Mouse (Mus musculus) adrenal gland, postnatal 36 days (tissue): ENCODE measurements around the gene Pan3. TPM values are rescaled to one million over a fixed set of nuclear protein-coding genes. Genes with fewer than 3 reads are reported as not detected.

Source experiments
- DNase-seq, 2 experiments: peaks; one replicate each; pipeline ENCODE4 v3.0.0; 2021; ENCODE audit warnings: mixed read lengths in 1 of 2
- total RNA-seq, 2 experiments: library from RNA; stranded (reverse); gene quantifications; 2 replicates each; pipeline ENCODE4 v1.2.3; 2021

The Pan3 gene
- total RNA-seq, 2 experiments from 2014 or later, result 92.1 to 101 TPM

GRCm38 (mm10) chr5:147430936-147431839, 1.2 kb downstream of the Pan3 start:
- peak; percentile 82 to 83 for DNase-seq

GRCm38 (mm10) chr5:147432927-147433326, 3.0 kb downstream of the Pan3 start:
- DNase-seq, result no peak

- peak; percentile 15 to 49 for DNase-seq
Measured at GRCm38 (mm10) chr5:147435224-147435623, 5.3 kb downstream of the Pan3 start.

DNA sequence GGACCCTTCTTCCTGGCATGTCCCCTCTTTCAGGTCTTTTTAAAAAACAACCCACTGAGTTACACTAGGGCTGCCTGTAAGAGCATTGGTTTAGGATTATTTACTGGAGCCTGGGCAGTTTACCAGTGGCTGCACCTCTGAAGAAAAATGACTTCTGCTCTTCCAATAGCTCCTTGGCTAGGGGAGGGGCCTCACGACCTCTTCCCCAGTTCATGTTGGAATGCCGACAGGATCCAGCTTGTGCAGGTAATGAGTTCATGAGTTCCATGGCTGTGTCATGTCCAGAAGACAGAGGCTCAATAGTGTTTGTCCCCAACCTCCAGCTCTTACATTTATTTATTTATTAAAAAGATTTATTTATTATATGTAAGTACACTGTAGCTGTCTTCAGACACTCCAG, 5.8 kb downstream of the Pan3 start:
- no peak for DNase-seq

- no peak for DNase-seq
Measured at GRCm38 (mm10) chr5:147436491-147436890, 6.5 kb downstream of the Pan3 start.

GRCm38 (mm10) chr5:147440996-147441507, 11.1 kb downstream of the Pan3 start:
- DNase-seq, result no peak

- no peak for DNase-seq
Measured at GRCm38 (mm10) chr5:147441979-147442378, 12.0 kb downstream of the Pan3 start.

DNA sequence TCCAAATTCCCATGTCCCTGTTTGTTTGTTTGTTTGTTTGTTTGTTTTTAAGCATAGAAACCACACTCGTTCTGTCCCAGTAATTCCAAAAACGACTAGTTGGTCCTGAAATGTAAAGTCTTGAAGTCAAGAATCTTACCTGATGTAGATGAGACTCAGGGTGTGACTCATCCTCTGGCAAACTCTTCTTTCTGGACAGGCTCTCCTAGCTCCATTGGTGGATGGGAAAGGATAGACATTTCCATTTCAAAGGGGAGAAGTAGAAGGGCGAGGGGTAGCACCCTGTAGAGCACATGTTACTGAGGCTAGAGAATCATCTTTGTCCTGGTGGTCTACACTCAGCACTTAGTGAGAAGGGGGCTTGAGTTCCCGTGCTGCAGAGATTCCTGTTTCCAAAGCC, 12.8 kb downstream of the Pan3 start:
- DNase-seq, result no peak

DNA sequence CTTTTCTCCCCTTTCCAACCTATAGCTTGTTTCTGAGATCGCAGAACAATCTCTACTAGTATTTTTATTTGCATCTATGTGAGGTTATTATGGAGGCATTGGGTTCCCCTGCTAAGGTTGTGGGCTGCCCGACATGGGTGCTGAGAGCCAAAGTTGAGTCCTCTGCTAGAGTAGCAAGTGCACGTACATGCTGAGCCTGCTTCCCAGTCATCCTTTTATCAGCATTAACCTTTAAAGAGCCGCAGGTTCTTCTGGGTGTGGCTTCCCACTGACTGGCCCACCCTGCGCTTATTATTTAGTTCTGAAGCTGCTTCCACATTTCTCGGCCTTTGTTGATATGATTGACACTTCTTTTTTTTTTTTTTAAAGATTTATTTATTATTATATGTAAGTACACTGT, 14.3 kb downstream of the Pan3 start:
- no peak for DNase-seq

DNA sequence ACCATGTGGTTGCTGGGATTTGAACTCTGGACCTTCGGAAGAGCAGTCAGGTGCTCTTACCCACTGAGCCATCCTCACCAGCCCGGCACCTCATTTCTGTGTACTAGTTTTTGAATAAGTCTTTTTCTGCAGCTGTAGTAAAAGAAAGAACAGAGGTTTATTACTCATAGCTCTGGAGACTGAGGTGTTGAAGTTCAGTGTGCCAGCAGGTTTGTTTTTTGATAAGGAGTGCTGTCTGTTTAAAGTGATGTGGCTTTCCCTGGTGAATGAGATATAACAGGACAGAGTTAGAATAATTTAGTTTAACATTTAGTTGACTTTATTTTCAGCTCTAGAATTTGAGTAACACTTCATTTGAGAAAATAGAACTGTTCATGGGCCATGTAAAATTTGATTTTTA, 14.8 kb downstream of the Pan3 start:
- no peak for DNase-seq

DNA sequence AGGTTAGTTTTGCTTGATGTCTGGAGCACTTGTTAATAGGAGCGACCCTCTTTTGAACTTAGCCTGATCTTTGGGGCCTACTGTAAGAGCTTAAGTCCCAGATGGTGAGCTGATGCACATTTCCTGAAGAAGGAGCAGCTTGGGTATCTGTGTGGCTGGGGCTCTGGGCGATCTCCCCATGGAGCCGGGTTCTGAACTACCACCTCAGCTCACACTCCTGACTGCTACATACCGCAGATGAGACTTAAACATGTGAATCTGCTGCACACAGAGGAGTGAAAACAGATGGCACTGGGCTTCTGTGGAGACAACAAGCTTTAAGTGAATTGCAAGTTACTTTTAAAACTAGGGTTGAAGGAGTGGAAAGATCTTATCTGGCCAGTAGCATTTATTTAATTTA, 15.3 kb downstream of the Pan3 start:
- DNase-seq, result no peak

DNA sequence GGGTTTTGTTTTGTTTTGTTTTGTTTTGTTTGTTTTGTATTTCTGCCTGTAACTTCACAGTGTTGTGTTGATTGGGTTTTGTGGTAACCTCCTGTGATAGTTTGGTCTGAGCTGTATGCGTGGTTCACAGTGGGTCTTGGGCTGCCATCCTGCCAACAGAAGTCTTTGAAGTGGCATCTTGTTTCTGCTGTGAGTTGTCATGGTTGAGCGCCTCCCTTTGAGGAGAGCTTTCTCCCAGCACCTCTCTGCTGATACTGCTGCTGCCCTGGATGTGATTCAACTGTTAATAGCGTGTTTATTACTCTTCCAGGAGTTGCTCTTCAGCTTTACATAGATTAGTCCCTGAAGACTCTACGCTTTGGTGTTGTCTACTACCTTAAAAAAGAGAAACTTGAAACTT, 18.6 kb downstream of the Pan3 start:
- no peak for DNase-seq

- no peak for DNase-seq
Measured at GRCm38 (mm10) chr5:147448933-147449332, 19.0 kb downstream of the Pan3 start.

DNA sequence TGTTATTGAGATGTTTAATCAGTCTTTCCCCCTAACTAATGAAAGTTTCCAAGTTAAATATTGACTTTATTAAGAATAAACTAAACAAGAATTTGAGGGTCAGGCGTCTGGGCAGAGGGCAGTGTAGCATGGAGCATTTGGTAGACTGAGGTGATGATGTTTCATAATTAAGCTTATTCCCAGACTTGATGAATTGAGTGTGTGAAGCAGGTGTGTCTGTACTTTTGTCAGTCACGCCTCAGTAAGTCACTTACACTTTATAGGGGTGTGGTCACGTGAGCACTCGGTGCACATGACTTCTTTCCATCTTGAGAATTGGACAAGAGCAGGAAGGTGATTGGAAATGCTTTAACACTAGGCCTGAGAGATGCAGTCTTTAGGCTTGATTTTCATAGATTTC, 26.5 kb downstream of the Pan3 start:
- no peak for DNase-seq

- DNase-seq, result peak; percentile 24 to 35
Measured at GRCm38 (mm10) chr5:147459821-147460567, 30.0 kb downstream of the Pan3 start.

GRCm38 (mm10) chr5:147463251-147463650, 33.3 kb downstream of the Pan3 start:
- no peak for DNase-seq

DNA sequence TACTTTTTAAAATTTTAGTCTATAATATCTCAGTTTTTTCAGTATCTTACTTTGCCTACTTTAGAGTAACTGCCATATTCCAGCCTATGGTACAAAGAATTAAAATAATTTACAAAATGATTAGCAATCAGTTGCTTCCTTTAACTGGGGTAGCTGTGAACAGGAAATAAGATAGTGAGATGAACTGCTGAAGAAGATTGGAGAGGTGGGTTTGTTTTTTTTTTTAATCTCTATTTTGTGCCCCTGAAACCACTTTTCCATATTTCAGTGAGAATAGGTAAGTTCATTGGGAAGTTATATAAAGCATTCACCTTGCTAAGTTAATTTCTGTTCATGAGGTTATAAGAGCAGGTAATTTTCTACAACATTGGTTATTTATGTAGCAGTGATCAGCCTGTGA, 36.4 kb downstream of the Pan3 start:
- no peak for DNase-seq

DNA sequence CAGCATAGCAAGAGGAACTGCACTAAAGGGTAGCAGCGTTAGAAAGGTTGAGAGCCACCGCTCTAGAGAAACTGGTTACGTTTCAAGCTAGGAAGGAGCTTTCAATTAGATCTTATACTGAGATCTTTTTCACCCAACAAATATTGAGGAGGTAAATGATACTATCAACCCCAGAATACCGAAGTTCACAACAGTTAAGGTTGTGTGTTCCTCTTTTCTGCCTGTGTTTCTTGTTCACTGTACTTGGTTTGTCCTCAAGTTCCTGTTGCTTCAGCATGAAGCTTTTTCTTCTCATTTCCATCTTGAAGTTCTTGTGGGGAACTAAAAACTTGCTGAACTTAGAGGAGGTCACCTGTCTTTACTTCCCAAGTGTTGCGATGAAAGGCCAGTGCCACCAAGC, 41.2 kb downstream of the Pan3 start:
- DNase-seq, result no peak

GRCm38 (mm10) chr5:147473071-147473470, 43.1 kb downstream of the Pan3 start:
- no peak for DNase-seq

- no peak for DNase-seq
Measured at GRCm38 (mm10) chr5:147473856-147474255, 43.9 kb downstream of the Pan3 start.

GRCm38 (mm10) chr5:147476109-147476508, 46.1 kb downstream of the Pan3 start:
- no peak for DNase-seq

DNA sequence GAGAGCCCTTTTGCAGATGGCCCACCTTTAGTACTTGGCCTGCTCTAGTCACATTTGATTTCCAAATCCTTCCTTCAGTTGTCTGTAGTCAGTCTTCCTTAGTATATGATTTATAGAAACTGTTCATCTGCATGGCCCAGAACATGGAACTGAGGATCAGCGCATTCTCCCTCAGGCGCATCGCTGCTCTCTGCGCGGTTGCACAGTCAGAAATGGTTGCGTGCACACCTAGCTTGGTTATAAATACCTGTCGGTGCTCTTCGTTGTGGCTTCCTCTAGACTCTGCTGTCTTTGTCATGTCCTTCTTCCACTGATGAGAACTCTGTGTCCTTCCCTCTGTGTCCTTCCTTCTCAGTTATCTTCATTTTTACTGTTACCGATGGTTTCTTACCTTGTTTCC, 47.1 kb downstream of the Pan3 start:
- DNase-seq, result no peak

- DNase-seq, result peak; percentile 50 to 60
Measured at GRCm38 (mm10) chr5:147479341-147479740, 49.4 kb downstream of the Pan3 start.
